Mouse (Mus musculus): ENCODE results near the gene Kcnk12. TPM values are rescaled to one million over a fixed set of nuclear protein-coding genes. Genes with fewer than 3 reads are reported as not detected.

Gene Kcnk12
- total and polyA plus RNA-seq, 3 experiments = not detected

DNA sequence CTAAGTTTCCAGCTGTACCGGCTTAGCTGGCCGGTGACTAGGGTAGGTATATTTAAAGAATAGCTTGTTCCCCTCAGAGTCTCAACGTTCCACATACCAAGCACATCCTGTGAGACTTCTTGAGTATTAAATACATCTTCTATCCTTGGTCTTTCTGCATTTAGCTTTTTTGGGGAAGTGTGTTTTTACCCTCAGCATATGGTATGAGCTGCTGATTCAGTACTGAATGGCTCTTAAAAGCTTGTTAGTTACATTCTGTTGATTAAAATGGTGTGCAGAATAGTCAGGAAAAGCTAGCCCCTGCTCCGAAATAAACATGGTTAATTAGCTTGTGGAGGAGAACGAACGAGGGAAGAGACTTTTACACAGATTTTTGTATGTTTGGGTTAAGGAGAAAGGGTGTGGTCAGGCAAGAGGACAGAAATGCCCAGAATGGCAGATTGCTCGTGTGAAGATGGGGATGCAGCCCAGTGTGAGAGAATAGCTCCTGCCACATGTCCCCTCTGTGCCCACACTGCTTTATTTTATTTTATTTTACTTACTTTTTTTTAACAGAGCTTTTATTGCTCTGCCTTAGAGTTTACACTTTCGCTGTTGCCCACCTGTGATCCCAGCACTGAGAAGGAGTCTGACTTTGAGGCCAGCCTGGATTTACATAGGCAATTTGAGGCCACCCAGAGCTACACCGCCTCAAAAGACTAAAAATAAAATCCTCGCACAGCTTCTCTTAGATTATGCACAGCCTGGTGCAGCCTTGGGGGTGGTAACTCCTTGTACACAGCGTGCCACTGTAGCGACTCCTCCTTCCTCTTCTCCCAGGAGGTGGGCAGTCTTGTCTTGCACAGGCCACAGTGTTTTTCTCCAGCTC lies 71.1 kb downstream of the Kcnk12 start:
- H3K36me3 ChIP-seq (replicated peaks in 1 of 2; ENCODE audit: control insufficient read depth in 1 of 2, insufficient read depth in 1 of 2, low read length in 1 of 2) = peaks cover 21 to 44% of the 10 kb centered on the region in 2 experiments
- H3K27me3 ChIP-seq (replicated peaks) = no peaks in the 10 kb centered on the region
- in situ Hi-C loops (cut with MboI; ENCODE audit: low pct_ligation_motif_present, low pct_unique_long_range_greater_than_20kb, low sequenced_read_pairs) (no loop called here), dilution Hi-C loops (cut with MboI; ENCODE audit: extremely low pct_ligation_motif_present, extremely low pct_unique_long_range_greater_than_20kb, low sequenced_read_pairs) (no loop called here)
- H3K4me1 ChIP-seq (ENCODE audit: control insufficient read depth in 1 of 2, insufficient read depth in 2 of 2) = no peaks in the 10 kb centered on the region
- DNase-seq (ENCODE audit: extremely low read depth) = no peak
- H3K27ac ChIP-seq (ENCODE audit: insufficient read depth, low read depth) = no peak overlapping the region
- H3K9me3 ChIP-seq (replicated peaks; ENCODE audit: low read length) = peaks cover 5% of the 10 kb centered on the region
- no peak overlapping the region for H3K9ac ChIP-seq (ENCODE audit: insufficient read depth, low read depth)
- no peak overlapping the region for H3K4me2 ChIP-seq (ENCODE audit: insufficient read depth, low read depth, poor library complexity, severe bottlenecking)
- TF ChIP-seq ELF1 (IDR thresholded peaks at IDR 0.05; ENCODE audit: low read depth, low read length) (no peak), BHLHE40 (IDR thresholded peaks at IDR 0.05; ENCODE audit: low read depth, low read length) (no peak), TCF12 (IDR thresholded peaks at IDR 0.05; ENCODE audit: low read depth, low read length) (no peak), JUND (conservative IDR thresholded peaks at IDR 0.05; ENCODE audit: low read depth, low read length) (no peak)
- no peak overlapping the region for H3K4me3 ChIP-seq (replicated peaks in 1 of 3; ENCODE audit: low read depth in 2 of 3, low read length in 2 of 3, poor library complexity in 1 of 3)
- no peaks in the 10 kb centered on the region for H3K79me2 ChIP-seq (replicated peaks; ENCODE audit: control insufficient read depth, extremely low read depth, insufficient read depth, poor library complexity, severe bottlenecking)

DNA sequence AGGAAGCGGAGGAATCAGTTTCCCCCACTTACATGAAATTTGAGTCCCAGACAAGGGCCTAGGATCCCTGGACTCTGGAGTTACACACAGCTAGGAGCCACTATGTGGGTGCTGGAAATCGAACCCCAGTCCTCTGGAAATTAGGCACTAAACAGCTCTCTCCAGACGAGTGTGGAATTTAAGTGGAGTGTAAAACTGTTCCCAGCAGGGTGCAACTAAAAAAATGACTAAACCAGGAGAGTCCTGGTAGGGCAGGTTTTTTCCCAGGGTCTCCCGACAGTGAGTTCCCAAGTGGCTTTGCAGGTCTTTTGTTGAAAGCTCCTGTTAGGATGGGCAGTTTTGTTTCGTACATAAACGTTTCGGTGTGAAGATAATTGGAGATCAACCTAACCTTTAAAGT lies 73.1 kb downstream of the Kcnk12 start:
- dilution Hi-C loops (cut with MboI; ENCODE audit: extremely low pct_ligation_motif_present, extremely low pct_unique_long_range_greater_than_20kb, low sequenced_read_pairs) (no loop called here), in situ Hi-C loops (cut with MboI; ENCODE audit: low pct_ligation_motif_present, low pct_unique_long_range_greater_than_20kb, low sequenced_read_pairs) (no loop called here)
- Histone ChIP-seq H3K27ac (ENCODE audit: insufficient read depth, low read depth) (no peak overlapping the region), H3K4me2 (ENCODE audit: insufficient read depth, low read depth, poor library complexity, severe bottlenecking) (no peak overlapping the region), H3K4me1 (ENCODE audit: control insufficient read depth in 1 of 2, insufficient read depth in 2 of 2) (no peaks in the 10 kb centered on the region), H3K79me2 (replicated peaks; ENCODE audit: control insufficient read depth, extremely low read depth, insufficient read depth, poor library complexity, severe bottlenecking) (no peaks in the 10 kb centered on the region), H3K36me3 (replicated peaks in 1 of 2; ENCODE audit: control insufficient read depth in 1 of 2, insufficient read depth in 1 of 2, low read length in 1 of 2) (peaks cover 33 to 61% of the 10 kb centered on the region in 2 experiments), H3K4me3 (replicated peaks in 1 of 3; ENCODE audit: low read depth in 2 of 3, low read length in 2 of 3, poor library complexity in 1 of 3) (no peak overlapping the region), H3K9me3 (replicated peaks; ENCODE audit: low read length) (peaks cover 5% of the 10 kb centered on the region), H3K27me3 (replicated peaks) (no peaks in the 10 kb centered on the region), H3K9ac (ENCODE audit: insufficient read depth, low read depth) (no peak overlapping the region)
- DNase-seq (ENCODE audit: extremely low read depth) = no peak
- no peak for TF ChIP-seq ZMIZ1 (IDR thresholded peaks at IDR 0.05; ENCODE audit: low read depth, low read length)
- no peak for TF ChIP-seq TCF12 (IDR thresholded peaks at IDR 0.05; ENCODE audit: low read depth, low read length)
- TF ChIP-seq PAX5 (IDR thresholded peaks at IDR 0.05; ENCODE audit: low read length) = no peak
- no peak for TF ChIP-seq MAX (IDR thresholded peaks at IDR 0.05; ENCODE audit: low read length)
- no peak for TF ChIP-seq GABPA (IDR thresholded peaks at IDR 0.05; ENCODE audit: insufficient replicate concordance, low read depth, low read length)
- no peak for TF ChIP-seq CTCF (conservative IDR thresholded peaks at IDR 0.05 in 1 of 2, IDR thresholded peaks at IDR 0.05 in 1 of 2; ENCODE audit: low read depth in 2 of 2, low read length in 2 of 2)
- TF ChIP-seq MXI1 (IDR thresholded peaks at IDR 0.05; ENCODE audit: low read depth, low read length) = no peak
- no peak for TF ChIP-seq MAFK (IDR thresholded peaks at IDR 0.05; ENCODE audit: insufficient replicate concordance, low read length)
- TF ChIP-seq CHD1 (IDR thresholded peaks at IDR 0.05; ENCODE audit: low read depth, low read length) = no peak
- TF ChIP-seq ZKSCAN1 (IDR thresholded peaks at IDR 0.05; ENCODE audit: borderline replicate concordance, low read depth, low read length) = no peak
- no peak for TF ChIP-seq POLR2A (IDR thresholded peaks at IDR 0.05; ENCODE audit: low read depth, low read length)
- no peak for TF ChIP-seq MYC (IDR thresholded peaks at IDR 0.05; ENCODE audit: low read depth, low read length)
- TF ChIP-seq JUND (conservative IDR thresholded peaks at IDR 0.05; ENCODE audit: low read depth, low read length) = no peak
- no peak for TF ChIP-seq NELFE (IDR thresholded peaks at IDR 0.05; ENCODE audit: low read depth, low read length)
- TF ChIP-seq POLR2AphosphoS2 (IDR thresholded peaks at IDR 0.05; ENCODE audit: low read depth, low read length) = no peak
- TF ChIP-seq HCFC1 (IDR thresholded peaks at IDR 0.05; ENCODE audit: low read depth, low read length) = no peak
- no peak for TF ChIP-seq ELF1 (IDR thresholded peaks at IDR 0.05; ENCODE audit: low read depth, low read length)
- TF ChIP-seq CHD2 (IDR thresholded peaks at IDR 0.05; ENCODE audit: low read length) = no peak
